Mouse (Mus musculus) midbrain, postnatal 0 days (tissue): ENCODE measurements around the gene Atp23. TPM values are rescaled to one million over a fixed set of nuclear protein-coding genes. Genes with fewer than 3 reads are reported as not detected.

Experiments
- ATAC-seq: fragments of 200-750 bp; cut with Nextera tagmentation; 2 replicates; pipeline ENCODE4 v1.8.0; 2017; ENCODE audit warnings: moderate number of reproducible peaks, mild to moderate bottlenecking, moderate TSS enrichment, moderate library complexity; ENCODE audit not compliant: low FRiP score
- DNase-seq: peaks from one replicate; pipeline ENCODE4 v3.0.0-alpha.2; 2015; ENCODE audit warnings: low spot score
- H3K27ac ChIP-seq: fragments of 300-500 bp; sonication (generic); 2 replicates; pipeline ENCODE4 v1.5.1; 2014; ENCODE audit warnings: low read depth, mild to moderate bottlenecking, low read length, mixed read lengths
- H3K27me3 ChIP-seq: fragments of 300-500 bp; sonication (generic); 2 replicates; pipeline ENCODE4 v1.6.1; 2014; ENCODE audit warnings: low read length, control low read depth, mixed read lengths; ENCODE audit not compliant: insufficient read depth
- H3K36me3 ChIP-seq: fragments of 300-500 bp; sonication (generic); 2 replicates; pipeline ENCODE4 v1.6.1; 2014; ENCODE audit warnings: low read length, control low read depth, mixed read lengths; ENCODE audit not compliant: insufficient read depth
- H3K4me1 ChIP-seq: fragments of 300-500 bp; sonication (generic); 2 replicates; pipeline ENCODE4 v1.6.1; 2014; ENCODE audit warnings: mild to moderate bottlenecking, control low read depth, antibody characterized with exemption, low read length, mixed read lengths; ENCODE audit not compliant: insufficient read depth
- H3K4me2 ChIP-seq: fragments of 300-500 bp; sonication (generic); 2 replicates; pipeline ENCODE4 v1.6.1; 2014; ENCODE audit warnings: low read depth, mild to moderate bottlenecking, low read length, mixed read lengths; ENCODE audit not compliant: poor library complexity, severe bottlenecking
- H3K4me3 ChIP-seq: fragments of 300-500 bp; sonication (generic); 2 replicates; pipeline ENCODE4 v1.5.1; 2014; ENCODE audit warnings: low read depth, mild to moderate bottlenecking, low read length, moderate library complexity
- H3K9ac ChIP-seq: fragments of 300-500 bp; sonication (generic); replicated peaks from 2 replicates; pipeline ENCODE4 v1.6.1; 2014; ENCODE audit warnings: mild to moderate bottlenecking, low read length, moderate library complexity, mixed read lengths; ENCODE audit not compliant: poor library complexity, severe bottlenecking
- H3K9me3 ChIP-seq: fragments of 300-500 bp; sonication (generic); 2 replicates; pipeline ENCODE4 v1.6.1; 2016; ENCODE audit warnings: low read length, control low read depth
- CTCF ChIP-seq: IDR thresholded peaks from 2 replicates; pipeline ENCODE4 v1.5.1; 2016; ENCODE audit warnings: antibody characterized with exemption, mild to moderate bottlenecking
- WGBS: fragments of 180-500 bp; shearing (Covaris S2); extraction: QIAGEN DNeasy Blood & Tissue Kit; methylation state at CpG from one replicate; pipeline ENCODE4 v1.1.7; 2014; 5-methylcytosine and 5-hydroxymethylcytosine counted together
- polyA plus RNA-seq: library from polyadenylated mRNA; unstranded; fragments of >200 nt; fragmentation: Nextera tagmentation; extraction: Ambion mirVana; gene quantifications from 2 replicates; pipeline ENCODE4 v1.2.1, GENCODE M21; 2015
- total RNA-seq: library from RNA; depleted of rRNA; stranded (reverse); fragments of >200 nt; gene quantifications from 2 replicates; pipeline ENCODE4 v1.2.3, GENCODE M21; 2014

The Atp23 gene
- total and polyA plus RNA-seq, 2 experiments from 2014 or later, result 17.4 to 18.4 TPM

- TF ChIP-seq CTCF, result no peak
- Histone ChIP-seq H3K4me2 (no peak overlapping the region), H3K4me3 (no peak overlapping the region), H3K4me1 (no peaks in the 10 kb centered on the region), H3K9ac (no peak overlapping the region), H3K9me3 (no peaks in the 10 kb centered on the region), H3K27me3 (no peaks in the 10 kb centered on the region), H3K36me3 (no peaks in the 10 kb centered on the region), H3K27ac (no peak overlapping the region)
- no peak for DNase-seq
- ATAC-seq, result no peak
- WGBS, result 83% methylated on average over 8 of the region's 8 CpGs
These were observed 34.0 kb upstream of the Atp23 start for GRCm38 (mm10) chr10:126935121-126935520.

GRCm38 (mm10) chr10:126934561-126934960 lies 33.4 kb upstream of the Atp23 start:
- WGBS, result 95% methylated on average over 13 of the region's 13 CpGs
- DNase-seq, result no peak
- no peaks in the 10 kb centered on the region for H3K4me1 ChIP-seq
- no peaks in the 10 kb centered on the region for H3K36me3 ChIP-seq
- no peak overlapping the region for H3K9ac ChIP-seq
- no peak for ATAC-seq
- no peak overlapping the region for H3K4me2 ChIP-seq
- no peaks in the 10 kb centered on the region for H3K27me3 ChIP-seq
- no peak for TF ChIP-seq CTCF
- no peak overlapping the region for H3K4me3 ChIP-seq
- H3K9me3 ChIP-seq, result no peaks in the 10 kb centered on the region
- no peak overlapping the region for H3K27ac ChIP-seq

- Histone ChIP-seq H3K9me3 (no peaks in the 10 kb centered on the region), H3K27me3 (no peaks in the 10 kb centered on the region), H3K4me3 (no peak overlapping the region), H3K9ac (no peak overlapping the region), H3K27ac (peak overlapping the region; percentile 47; the same call in 1 of the 2 replicates), H3K36me3 (no peaks in the 10 kb centered on the region), H3K4me1 (peaks cover 16% of the 10 kb centered on the region), H3K4me2 (no peak overlapping the region)
- DNase-seq, result no peak
- TF ChIP-seq CTCF, result no peak
- ATAC-seq, result no peak
These were observed 30.6 kb upstream of the Atp23 start for GRCm38 (mm10) chr10:126931760-126932139.

- 56% methylated on average over 8 of the region's 8 CpGs for WGBS
These were observed 30.1 kb upstream of the Atp23 start for GRCm38 (mm10) chr10:126931123-126931759.

GRCm38 (mm10) chr10:126930270-126931121 lies 29.3 kb upstream of the Atp23 start:
- peaks cover 16% of the 10 kb centered on the region for H3K4me1 ChIP-seq
- no peaks in the 10 kb centered on the region for H3K9me3 ChIP-seq
- peak overlapping the region; percentile 73 for H3K27ac ChIP-seq
- H3K4me2 ChIP-seq, result no peak overlapping the region
- H3K9ac ChIP-seq, result peak overlapping the region; percentile 42; the same call in 1 of the 2 replicates
- 23% methylated on average over 15 of the region's 15 CpGs for WGBS
- DNase-seq, result peak; percentile 62
- no peaks in the 10 kb centered on the region for H3K27me3 ChIP-seq
- no peak for TF ChIP-seq CTCF
- ATAC-seq, result peak; percentile 42; the same call in 1 of the 2 replicates
- no peak overlapping the region for H3K4me3 ChIP-seq
- H3K36me3 ChIP-seq, result no peaks in the 10 kb centered on the region

More at GRCm38 (mm10) chr10:126931123-126931759, 30.1 kb upstream of the Atp23 start:
- ATAC-seq (no peak), DNase-seq (no peak)
- no peak overlapping the region for H3K4me2 ChIP-seq
- no peak for TF ChIP-seq CTCF
- no peaks in the 10 kb centered on the region for H3K9me3 ChIP-seq
- H3K4me3 ChIP-seq, result no peak overlapping the region
- H3K9ac ChIP-seq, result no peak overlapping the region
- peak overlapping the region; percentile 47; the same call in 1 of the 2 replicates for H3K27ac ChIP-seq
- no peaks in the 10 kb centered on the region for H3K27me3 ChIP-seq
- H3K36me3 ChIP-seq, result no peaks in the 10 kb centered on the region
- H3K4me1 ChIP-seq, result peaks cover 16% of the 10 kb centered on the region

GRCm38 (mm10) chr10:126929543-126929942 lies 28.4 kb upstream of the Atp23 start:
- peak; percentile 53; the same call in 1 of the 2 replicates for ATAC-seq
- peak overlapping the region; percentile 73 for H3K27ac ChIP-seq
- 14% methylated on average over 3 of the region's 3 CpGs for WGBS
- H3K4me1 ChIP-seq, result peaks cover 16% of the 10 kb centered on the region
- H3K4me3 ChIP-seq, result no peak overlapping the region
- DNase-seq, result peak; percentile 71
- peak overlapping the region; percentile 98; the same call in 1 of the 2 replicates for H3K4me2 ChIP-seq
- H3K27me3 ChIP-seq, result no peaks in the 10 kb centered on the region
- H3K9ac ChIP-seq, result no peak overlapping the region
- TF ChIP-seq CTCF, result no peak
- no peaks in the 10 kb centered on the region for H3K9me3 ChIP-seq
- no peaks in the 10 kb centered on the region for H3K36me3 ChIP-seq
